Mouse (Mus musculus) right cerebral cortex, adult 18-20 months (tissue): ENCODE data around the gene Sppl3.
A peak's percentile ranks its signal among the peaks of the same experiment; 100 is the strongest.

Experiments
- DNase-seq: peaks from one replicate; pipeline ENCODE4 v3.0.0; 2022; ENCODE audit warnings: mixed read lengths

Gene Sppl3

GRCm38 (mm10) chr5:115127421-115128179, 116.7 kb downstream of the Sppl3 start:
- DNase-seq, result no peak

- DNase-seq, result no peak
Observed at GRCm38 (mm10) chr5:115129328-115129727, 118.4 kb downstream of the Sppl3 start.

- no peak for DNase-seq
Observed at GRCm38 (mm10) chr5:115132465-115132864, 121.5 kb downstream of the Sppl3 start.

- no peak for DNase-seq
Observed at GRCm38 (mm10) chr5:115133358-115134066, 122.6 kb downstream of the Sppl3 start.

GRCm38 (mm10) chr5:115134234-115135165, 123.6 kb downstream of the Sppl3 start, which contains the start of gene Unc119b:
Unc119b (minus strand) TSS chr5:115134975.
- peak; percentile 90 for DNase-seq

- DNase-seq, result no peak
Observed at GRCm38 (mm10) chr5:115139124-115139523, 128.2 kb downstream of the Sppl3 start.

GRCm38 (mm10) chr5:115140726-115141125, 129.8 kb downstream of the Sppl3 start:
- DNase-seq, result no peak

- DNase-seq, result no peak
Observed at GRCm38 (mm10) chr5:115142166-115142697, 131.3 kb downstream of the Sppl3 start.

- DNase-seq, result no peak
Observed at GRCm38 (mm10) chr5:115143552-115143951, 132.6 kb downstream of the Sppl3 start.

GRCm38 (mm10) chr5:115144471-115144870, 133.5 kb downstream of the Sppl3 start:
- DNase-seq, result no peak

- DNase-seq, result no peak
Observed at GRCm38 (mm10) chr5:115145253-115145968, 134.5 kb downstream of the Sppl3 start.

- no peak for DNase-seq
Observed at GRCm38 (mm10) chr5:115145976-115146746, 135.2 kb downstream of the Sppl3 start.

- no peak for DNase-seq
Observed at GRCm38 (mm10) chr5:115146747-115147130, 135.8 kb downstream of the Sppl3 start.

- DNase-seq, result no peak
Observed at GRCm38 (mm10) chr5:115147388-115147787, 136.5 kb downstream of the Sppl3 start.

GRCm38 (mm10) chr5:115148378-115148777, 137.4 kb downstream of the Sppl3 start:
- DNase-seq, result no peak
